ENCODE assay signal across 8 mouse cellular contexts in genomic region chr1:132355841-132356242, GRCm38 (mm10). TPM values are rescaled to one million over a fixed set of nuclear protein-coding genes. Genes with fewer than 3 reads are reported as not detected.
DNase-seq lines count a peak whose midpoint lies in the region; ATAC-seq lines count a peak whose summit lies in the region.

No protein-coding gene starts in this region.

- H3K4me2 ChIP-seq in embryonic facial prominence, embryonic 12.5 days (replicated peaks), result no peak overlapping the region

- H3K9me3 ChIP-seq in embryonic facial prominence, embryonic 12.5 days, result no peaks in the 10 kb centered on the region

- 1% methylated on average over 3 of the region's 3 CpGs for WGBS in embryonic facial prominence, embryonic 12.5 days

- H3K9ac ChIP-seq in embryonic facial prominence, embryonic 12.5 days, result no peak overlapping the region

- DNase-seq in 3T3-L1 (ENCODE audit: low read depth, low spot score), result peak; percentile 97
- peak; percentile 81 for DNase-seq in adrenal gland, postnatal 25 days
- peak; percentile 93 for DNase-seq in heart, adult 8-10 months (ENCODE audit: low spot score)
- peak; percentile 95 for DNase-seq in kidney, adult 9 months
- peak; percentile 84 for DNase-seq in liver
- DNase-seq in naive thymus-derived CD4-positive, alpha-beta T cell, adult 2 months (ENCODE audit: low read depth), result peak; percentile 89
- DNase-seq in splenic B cell, adult 2 months (ENCODE audit: low read depth, low spot score), result peak; percentile 91

- ATAC-seq in embryonic facial prominence, embryonic 12.5 days (ENCODE audit: insufficient number of reproducible peaks, insufficient read depth, low FRiP score, low TSS enrichment), result 0 out of 2 replicates have a peak, but pooled peaks have one; percentile 30

- 0 out of 2 replicates have a peak, but pooled peaks cover 4% of the 10 kb centered on the region for H3K4me1 ChIP-seq in embryonic facial prominence, embryonic 12.5 days

- H3K36me3 ChIP-seq in embryonic facial prominence, embryonic 12.5 days, result peaks cover 34% of the 10 kb centered on the region
- peaks cover 3% of the 10 kb centered on the region; the same call in 1 of the 2 replicates for H3K36me3 ChIP-seq in splenic B cell, adult 2 months (ENCODE audit: control insufficient read depth, insufficient read depth, low read length, poor library complexity, severe bottlenecking)

- H3K27me3 ChIP-seq in embryonic facial prominence, embryonic 12.5 days, result no peaks in the 10 kb centered on the region
- H3K27me3 ChIP-seq in splenic B cell, adult 2 months (ENCODE audit: control insufficient read depth, insufficient read depth, low read length, poor library complexity, severe bottlenecking), result no peaks in the 10 kb centered on the region

- no peak overlapping the region for H3K4me3 ChIP-seq in embryonic facial prominence, embryonic 12.5 days

- no peak overlapping the region for H3K27ac ChIP-seq in embryonic facial prominence, embryonic 12.5 days

RNA-seq across cellular contexts. Expression of gene Tmcc2, which starts 35.2 kb away (rescaled TPM):
- total RNA-seq in adrenal gland, postnatal 25 days (2021), result 8.4 and 8.6 TPM in 2 replicates
- polyA plus RNA-seq in embryonic facial prominence, embryonic 12.5 days (2016; fragmentation: Nextera tagmentation; extraction: Ambion mirVana), result 22.0 and 22.1 TPM in 2 replicates
- 10 to 100 TPM; 27.5 to 31.3 (median 28.9) TPM for total RNA-seq in heart, adult 8-10 months (2022)

RNA-seq across cellular contexts. Expression of gene Nuak2, which starts 39.9 kb away (rescaled TPM):
- total RNA-seq in adrenal gland, postnatal 25 days (2021), result 2.4 and 4.8 TPM in 2 replicates
- 6.3 TPM in 2 replicates for polyA plus RNA-seq in embryonic facial prominence, embryonic 12.5 days (2016; fragmentation: Nextera tagmentation; extraction: Ambion mirVana)
- 1 to 10 TPM; 3.8 to 5.2 (median 4.0) TPM for total RNA-seq in heart, adult 8-10 months (2022)

RNA-seq across cellular contexts. Expression of gene Klhdc8a, which starts 57.4 kb away (rescaled TPM):
- total RNA-seq in adrenal gland, postnatal 25 days (2021), result 116 and 153 TPM in 2 replicates
- 0.47 and 0.87 TPM in 2 replicates for polyA plus RNA-seq in embryonic facial prominence, embryonic 12.5 days (2016; fragmentation: Nextera tagmentation; extraction: Ambion mirVana)
- 10 to 100 TPM; 11.8 to 22.9 (median 17.5) TPM for total RNA-seq in heart, adult 8-10 months (2022)
